In the genomic region with DNA sequence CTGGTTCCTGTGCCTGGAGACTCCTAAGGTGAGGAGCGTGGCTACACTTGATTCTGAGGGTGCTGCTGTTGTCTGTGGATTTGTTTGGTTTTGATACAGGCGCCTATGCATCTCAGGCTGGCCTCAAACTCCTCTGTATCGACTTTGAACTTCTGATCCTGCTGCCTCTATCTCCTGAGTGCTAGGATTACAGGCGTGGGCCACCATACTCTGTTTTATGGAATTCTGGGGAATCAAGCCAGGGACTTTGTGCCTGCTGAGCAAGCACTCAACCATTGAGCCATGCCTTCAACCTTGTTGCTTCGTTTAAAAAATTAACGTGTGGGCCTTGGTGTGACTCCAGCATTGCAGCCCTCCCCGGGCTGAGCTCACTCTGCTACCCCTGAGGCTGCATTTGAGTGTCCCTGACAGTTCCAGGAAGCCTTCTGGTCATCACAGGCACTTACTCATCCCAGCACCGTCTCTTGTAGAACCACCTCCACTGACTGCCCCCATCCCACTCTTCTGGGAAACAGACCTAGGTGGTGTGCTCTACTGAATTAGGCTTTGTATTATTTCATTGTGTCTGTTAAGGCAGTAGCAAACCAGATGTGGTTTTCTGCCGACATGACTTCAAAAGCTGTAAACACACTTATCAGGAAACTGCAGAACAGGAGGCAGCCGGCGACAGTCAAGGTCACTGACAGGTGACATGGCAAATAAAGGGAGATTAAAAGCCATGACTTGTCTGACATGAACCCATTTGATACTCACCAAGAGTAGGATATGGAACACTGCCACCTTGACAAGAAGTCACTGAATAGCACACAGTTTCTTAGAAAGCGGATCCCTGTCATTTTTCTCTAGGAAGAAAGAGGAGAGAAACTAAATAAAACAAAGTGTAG, we compare ENCODE assay signal across 16 mouse cellular contexts.
DNase-seq lines count a peak whose midpoint lies in the region; ATAC-seq and TF ChIP-seq lines count a peak whose summit lies in the region.
"Had no signal": no experiment of that assay in that cellular context is flagged by ENCODE, and none has a peak within 500 bp of the region (broad histone marks: within the 10 kb centered on the region; RNA-seq: fewer than 3 reads in every experiment).

No protein-coding gene starts in this region.

- H3K4me2 ChIP-seq in lung, embryonic 14.5 days = no peak overlapping the region
- peak overlapping the region; percentile 3; the same call in 1 of the 2 replicates for H3K4me2 ChIP-seq in liver, embryonic 12.5 days
- H3K4me2 ChIP-seq in forebrain, embryonic 11.5 days (ENCODE audit: low read depth, low read length, severe bottlenecking) = no peak overlapping the region
- H3K4me2 ChIP-seq in forebrain, embryonic 16.5 days (ENCODE audit: low read length) = no peak overlapping the region
- H3K4me2 ChIP-seq: heart, embryonic 11.5 days; hindbrain, embryonic 12.5 days; neural tube, embryonic 13.5 days had no signal

- ATAC-seq in lung, embryonic 14.5 days (ENCODE audit: insufficient read depth) = no peak
- peak; percentile 71 to 74 for ATAC-seq in hematopoietic stem cell, adult 5-6 weeks (replicated peaks in 1 of 2; ENCODE audit: insufficient read depth in 1 of 2, low FRiP score in 2 of 2, low TSS enrichment in 1 of 2, low read depth in 1 of 2, poor library complexity in 2 of 2, severe bottlenecking in 2 of 2)
- ATAC-seq in liver, embryonic 12.5 days = peak; percentile 90
- ATAC-seq in forebrain, embryonic 11.5 days (replicated peaks; ENCODE audit: low FRiP score) = no peak
- ATAC-seq in forebrain, embryonic 16.5 days = no peak
- ATAC-seq: CD4-positive, CD25-positive, alpha-beta regulatory T cell, adult 4 months; midbrain, embryonic 16.5 days had no signal

- H3K9me3 ChIP-seq in lung, embryonic 14.5 days (ENCODE audit: low read depth, low read length) = no peaks in the 10 kb centered on the region
- H3K9me3 ChIP-seq in liver, embryonic 12.5 days (replicated peaks) = no peaks in the 10 kb centered on the region
- H3K9me3 ChIP-seq in forebrain, embryonic 11.5 days (ENCODE audit: control insufficient read depth, low read length) = no peaks in the 10 kb centered on the region
- no peaks in the 10 kb centered on the region for H3K9me3 ChIP-seq in forebrain, embryonic 16.5 days (ENCODE audit: control insufficient read depth, low read length)
- H3K9me3 ChIP-seq: forebrain, embryonic 10.5 days; hindbrain, embryonic 12.5 days; neural tube, embryonic 13.5 days had no signal

- no peaks in the 10 kb centered on the region for H3K4me1 ChIP-seq in lung, embryonic 14.5 days (ENCODE audit: insufficient read depth)
- H3K4me1 ChIP-seq in liver, embryonic 12.5 days = peaks cover 19% of the 10 kb centered on the region
- no peaks in the 10 kb centered on the region for H3K4me1 ChIP-seq in forebrain, embryonic 11.5 days (replicated peaks; ENCODE audit: control insufficient read depth, insufficient read depth, low read length)
- peaks cover 9% of the 10 kb centered on the region for H3K4me1 ChIP-seq in forebrain, embryonic 16.5 days (replicated peaks; ENCODE audit: control insufficient read depth, insufficient read depth, low read length)
- H3K4me1 ChIP-seq: hindbrain, embryonic 12.5 days; neural tube, embryonic 13.5 days had no signal

- WGBS in lung, embryonic 14.5 days = 40% methylated on average over 12 of the region's 12 CpGs
- WGBS in liver, embryonic 12.5 days (ENCODE audit: insufficient replicate concordance) = 34% methylated on average over 12 of the region's 12 CpGs
- 83% methylated on average over 12 of the region's 12 CpGs for WGBS in forebrain, embryonic 11.5 days
- WGBS in forebrain, embryonic 16.5 days = 76% methylated on average over 12 of the region's 12 CpGs

- no peaks in the 10 kb centered on the region for H3K36me3 ChIP-seq in lung, embryonic 14.5 days (ENCODE audit: insufficient read depth)
- no peaks in the 10 kb centered on the region for H3K36me3 ChIP-seq in liver, embryonic 12.5 days
- no peaks in the 10 kb centered on the region for H3K36me3 ChIP-seq in forebrain, embryonic 11.5 days (ENCODE audit: control insufficient read depth, insufficient read depth, low read length)
- no peaks in the 10 kb centered on the region for H3K36me3 ChIP-seq in forebrain, embryonic 16.5 days (ENCODE audit: control insufficient read depth, insufficient read depth)
- H3K36me3 ChIP-seq: forebrain, embryonic 10.5 days; hindbrain, embryonic 12.5 days; neural tube, embryonic 13.5 days had no signal

- H3K4me3 ChIP-seq in lung, embryonic 14.5 days (ENCODE audit: low read depth, low read length) = no peak overlapping the region
- H3K4me3 ChIP-seq in liver, embryonic 12.5 days = no peak overlapping the region
- no peak overlapping the region for H3K4me3 ChIP-seq in forebrain, embryonic 11.5 days (ENCODE audit: low read depth, low read length)
- H3K4me3 ChIP-seq in forebrain, embryonic 16.5 days (replicated peaks; ENCODE audit: low read length) = no peak overlapping the region
- H3K4me3 ChIP-seq: forebrain, embryonic 10.5 days; hindbrain, embryonic 12.5 days; neural tube, embryonic 13.5 days had no signal

- H3K9ac ChIP-seq in lung, embryonic 14.5 days = no peak overlapping the region
- no peak overlapping the region for H3K9ac ChIP-seq in liver, embryonic 12.5 days
- no peak overlapping the region for H3K9ac ChIP-seq in forebrain, embryonic 11.5 days (ENCODE audit: low read length)
- H3K9ac ChIP-seq in forebrain, embryonic 16.5 days (replicated peaks; ENCODE audit: low read depth, low read length) = no peak overlapping the region
- H3K9ac ChIP-seq: hindbrain, embryonic 12.5 days; neural tube, embryonic 13.5 days had no signal

- TF ChIP-seq CTCF in lung, embryonic 14.5 days (IDR thresholded peaks at IDR 0.05; ENCODE audit: low read depth) = no peak

- DNase-seq in lung, embryonic 14.5 days = peak; percentile 6
- no peak for DNase-seq in lung, adult 18-20 months
- no peak for DNase-seq in urinary bladder, postnatal 14 days (ENCODE audit: low spot score)
- no peak for DNase-seq in forebrain, embryonic 11.5 days (ENCODE audit: low spot score)
- DNase-seq in right cerebral cortex, postnatal 10 days (ENCODE audit: low spot score in 2 of 2) = no peak
- DNase-seq: lung, postnatal 36 days; thymus, postnatal 14 days had no signal

- no peak overlapping the region for H3K27ac ChIP-seq in lung, embryonic 14.5 days (ENCODE audit: low read depth)
- 0 out of 2 replicates have a peak overlapping the region, but pooled peaks have one; percentile 41 for H3K27ac ChIP-seq in liver, embryonic 12.5 days
- H3K27ac ChIP-seq in forebrain, embryonic 11.5 days (ENCODE audit: low read depth, low read length) = no peak overlapping the region
- no peak overlapping the region for H3K27ac ChIP-seq in forebrain, embryonic 16.5 days (ENCODE audit: low read length)
- H3K27ac ChIP-seq: hindbrain, embryonic 12.5 days; neural tube, embryonic 13.5 days had no signal

- H3K27me3 ChIP-seq in lung, embryonic 14.5 days (ENCODE audit: insufficient read depth, low read length) = no peaks in the 10 kb centered on the region
- no peaks in the 10 kb centered on the region for H3K27me3 ChIP-seq in liver, embryonic 12.5 days (replicated peaks)
- no peaks in the 10 kb centered on the region for H3K27me3 ChIP-seq in forebrain, embryonic 11.5 days (ENCODE audit: control insufficient read depth, insufficient read depth, low read length)
- no peaks in the 10 kb centered on the region; the same call in 1 of the 2 replicates for H3K27me3 ChIP-seq in forebrain, embryonic 16.5 days (replicated peaks; ENCODE audit: control insufficient read depth, insufficient read depth, low read length)
- H3K27me3 ChIP-seq: hindbrain, embryonic 12.5 days; neural tube, embryonic 13.5 days had no signal

Comparison
In these comparisons a context has a peak if more than half of its experiments do, and no peak if none do; other contexts are left out.
1. ATAC-seq: peak in hematopoietic stem cell, adult 5-6 weeks (2 of 2) and liver, embryonic 12.5 days (single experiment); none in lung, embryonic 14.5 days (single experiment), forebrain, embryonic 11.5 days (single experiment) and forebrain, embryonic 16.5 days (single experiment).